Mouse (Mus musculus) layer of hippocampus, postnatal 14 days (tissue): Measurements from ENCODE around the gene Thra. TPM values are rescaled to one million over a fixed set of nuclear protein-coding genes. Genes with fewer than 3 reads are reported as not detected.

Experiments used
- DNase-seq, 2 experiments: peaks; one replicate each; pipeline ENCODE4 v3.0.0; 2021 to 2022; ENCODE audit warnings: low spot score in 2 of 2, mixed read lengths in 1 of 2
- total RNA-seq, 2 experiments: library from RNA; stranded (reverse); gene quantifications; 2 replicates each; pipeline ENCODE4 v1.2.3; 2021

The Thra gene
- total RNA-seq, 2 experiments from 2014 or later: 1,264 to 1,291 TPM

DNA sequence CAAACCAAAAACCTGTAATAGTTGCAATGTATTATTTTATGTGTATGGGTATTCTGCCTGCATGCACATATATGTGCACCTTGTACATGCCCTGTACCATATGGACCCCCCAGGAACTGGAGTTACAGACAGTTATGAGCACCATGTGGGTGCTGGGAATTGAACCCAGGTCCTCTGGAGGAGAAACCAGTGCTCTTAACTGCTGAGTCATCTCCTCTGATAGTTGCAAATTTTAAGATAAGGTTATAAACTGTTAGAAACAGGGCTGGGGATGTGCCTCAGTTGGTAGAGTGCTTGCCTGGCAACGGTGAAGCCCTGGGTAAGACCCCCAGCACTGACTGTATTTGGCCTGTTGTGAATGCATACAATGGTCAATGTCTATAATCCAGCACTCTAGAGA is 51.0 kb downstream of the Thra start:
- no peak for DNase-seq

DNA sequence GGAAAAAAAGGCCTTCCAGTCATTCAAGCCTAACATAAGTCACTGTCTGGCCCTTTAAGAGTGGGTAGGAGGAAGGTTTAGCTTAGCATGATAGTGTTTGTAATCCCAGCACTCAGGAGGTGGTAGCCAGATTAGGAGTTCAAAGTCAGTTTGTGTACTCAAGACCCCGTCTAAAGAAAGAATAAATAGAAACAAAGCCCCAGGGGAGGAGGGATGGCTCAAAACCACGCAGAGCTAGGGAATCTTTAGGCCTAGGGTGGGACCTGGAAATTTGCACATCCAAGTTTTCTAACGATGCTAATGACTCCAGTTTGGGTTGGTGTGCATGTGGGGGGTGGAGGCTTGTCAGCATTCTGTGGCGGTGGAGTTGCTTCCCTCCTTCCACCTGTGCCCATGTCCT is 51.6 kb downstream of the Thra start:
- DNase-seq: no peak

DNA sequence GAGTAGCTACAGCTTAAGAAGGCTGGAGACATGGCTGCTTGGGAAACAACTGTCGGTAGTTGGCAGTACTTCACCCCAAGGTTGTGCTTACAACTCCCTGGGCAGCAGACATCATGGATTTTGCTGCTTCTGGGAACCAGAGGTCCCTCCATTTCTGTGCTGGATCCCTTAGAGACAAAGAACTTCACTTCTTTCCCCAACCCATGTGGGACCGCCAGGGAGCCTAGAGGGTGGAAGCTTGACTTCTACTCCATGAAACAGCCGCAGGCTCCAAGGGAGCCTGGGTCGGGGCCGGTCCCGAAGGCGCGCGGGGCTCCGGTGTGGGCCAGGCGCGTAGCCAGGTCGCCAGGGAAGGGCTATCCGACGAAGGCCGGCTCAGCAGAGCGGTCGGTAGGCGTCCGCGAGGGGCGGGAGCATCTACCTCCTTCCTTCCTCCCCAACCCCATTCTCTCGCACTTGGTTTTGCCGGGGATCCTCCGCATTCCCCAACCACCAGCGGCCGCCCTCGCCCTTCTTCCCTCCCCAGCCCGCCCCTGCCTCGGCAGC is 54.1 kb downstream of the Thra start:
- peak in 1 of 2 experiments; percentile 84 for DNase-seq

- DNase-seq: peak; percentile 88 to 91
Observed at GRCm38 (mm10) chr11:98795015-98795713, 54.7 kb downstream of the Thra start, which contains the start of gene Msl1. Gene Msl1, plus strand, starts transcription at chr11:98795516.

DNA sequence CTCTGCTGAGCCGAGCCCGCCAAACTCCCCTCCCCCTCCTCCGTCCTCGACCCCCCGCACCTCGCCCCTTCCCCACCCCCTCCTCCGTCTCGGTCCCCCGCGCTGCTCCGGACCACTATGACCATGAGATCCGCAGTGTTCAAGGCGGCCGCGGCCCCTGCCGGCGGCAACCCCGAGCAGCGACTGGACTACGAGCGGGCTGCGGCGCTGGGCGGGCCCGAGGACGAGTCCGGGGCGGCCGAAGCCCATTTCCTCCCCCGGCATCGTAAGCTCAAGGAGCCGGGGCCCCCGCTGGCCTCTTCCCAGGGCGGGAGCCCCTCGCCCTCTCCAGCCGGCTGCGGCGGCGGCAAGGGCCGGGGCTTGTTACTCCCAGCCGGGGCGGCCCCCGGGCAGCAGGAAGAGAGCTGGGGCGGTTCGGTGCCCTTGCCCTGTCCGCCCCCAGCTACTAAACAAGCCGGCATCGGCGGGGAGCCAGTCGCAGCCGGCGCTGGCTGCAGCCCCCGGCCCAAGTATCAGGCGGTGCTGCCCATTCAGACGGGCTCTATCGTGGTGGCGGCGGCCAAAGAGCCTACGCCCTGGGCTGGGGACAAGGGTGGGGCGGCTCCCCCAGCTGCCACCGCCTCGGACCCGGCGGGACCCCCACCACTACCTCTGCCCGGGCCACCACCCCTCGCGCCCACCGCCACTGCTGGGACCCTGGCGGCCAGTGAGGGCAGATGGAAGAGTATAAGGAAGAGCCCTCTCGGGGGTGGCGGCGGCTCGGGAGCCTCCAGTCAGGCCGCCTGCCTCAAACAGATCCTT is 55.5 kb downstream of the Thra start:
- DNase-seq: no peak

- DNase-seq: peak; percentile 87 to 88
Observed at GRCm38 (mm10) chr11:98796515-98797216, 56.2 kb downstream of the Thra start.

DNA sequence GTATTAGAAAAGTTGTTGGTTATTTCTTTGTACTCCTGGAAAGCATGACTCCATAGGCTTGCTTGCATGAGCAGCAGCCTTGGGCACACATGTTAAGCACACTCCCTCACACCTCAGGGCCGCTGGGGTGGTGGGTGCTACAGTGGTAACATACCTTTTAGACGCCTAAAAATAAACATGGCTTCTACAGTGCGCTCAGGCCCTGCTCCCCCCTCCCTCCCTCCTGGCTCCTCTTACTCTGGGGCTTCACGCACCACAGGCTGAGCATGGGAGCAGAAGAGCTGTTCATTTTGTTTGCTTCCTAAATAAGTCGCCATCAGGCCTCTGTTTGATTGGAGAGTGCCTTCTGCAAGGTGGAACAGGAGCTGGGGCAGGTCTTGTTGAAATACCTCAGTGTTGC is 56.9 kb downstream of the Thra start:
- DNase-seq: peak in 1 of 2 experiments; percentile 26

GRCm38 (mm10) chr11:98797909-98798308 is 57.5 kb downstream of the Thra start:
- DNase-seq: no peak

GRCm38 (mm10) chr11:98804605-98805004 is 64.2 kb downstream of the Thra start, which contains the start of gene Casc3:
Gene Casc3, plus strand, starts transcription at chr11:98804905.
- no peak for DNase-seq

- DNase-seq: no peak
Observed at GRCm38 (mm10) chr11:98808417-98808816, 68.0 kb downstream of the Thra start.

- DNase-seq: peak; percentile 97 to 99
Observed at GRCm38 (mm10) chr11:98809457-98810290, 69.2 kb downstream of the Thra start.

GRCm38 (mm10) chr11:98810686-98811085 is 70.2 kb downstream of the Thra start:
- no peak for DNase-seq

GRCm38 (mm10) chr11:98816706-98817239 is 76.3 kb downstream of the Thra start:
- DNase-seq: no peak

Other genes starting within 250 kb of the Thra start
- gene Ikzf3, start 194.6 kb upstream of the Thra start, total RNA-seq: under 1 TPM in 1 of 2 experiments, not detected in 1; 0.21 TPM
- gene Zpbp2, start 189.5 kb upstream of the Thra start, total RNA-seq: under 1 TPM in 1 of 2 experiments, not detected in 1; 0.31 TPM
- 10 to 100 TPM; 49.1 to 57.6 TPM for gene Ormdl3, start 153.3 kb upstream of the Thra start, total RNA-seq
- not detected for gene Lrrc3c, start 142.3 kb upstream of the Thra start, total RNA-seq
- 10 to 100 TPM; 10.1 to 13.3 TPM for gene Gm12355, start 115.0 kb upstream of the Thra start, total RNA-seq
- gene Gsdma3, start 114.3 kb upstream of the Thra start, total RNA-seq: not detected
- not detected for gene Gsdma2, start 93.9 kb upstream of the Thra start, total RNA-seq
- not detected for gene Gsdma, start 76.3 kb upstream of the Thra start, total RNA-seq
- 100 to 1,000 TPM; 122 to 126 TPM for gene Psmd3, start 58.1 kb upstream of the Thra start, total RNA-seq
- not detected for gene Csf3, start 39.4 kb upstream of the Thra start, total RNA-seq
- 100 to 1,000 TPM; 109 to 110 TPM for gene Med24, start 11.2 kb upstream of the Thra start, total RNA-seq
- gene Nr1d1, start 34.7 kb downstream of the Thra start, total RNA-seq: 10 to 100 TPM; 53.3 to 65.3 TPM
- gene Msl1, start 54.9 kb downstream of the Thra start, total RNA-seq: 100 to 1,000 TPM; 149 to 161 TPM
- 10 to 100 TPM; 56.7 to 59.7 TPM for gene Casc3, start 64.3 kb downstream of the Thra start, total RNA-seq
- gene Rapgefl1, start 96.1 kb downstream of the Thra start, total RNA-seq: 100 to 1,000 TPM; 159 to 165 TPM
- gene Wipf2, start 123.0 kb downstream of the Thra start, total RNA-seq: 10 to 100 TPM; 35.8 to 43.8 TPM
- under 1 TPM; 0.81 to 0.97 TPM for gene Cdc6, start 167.2 kb downstream of the Thra start, total RNA-seq
- 10 to 100 TPM; 20.2 to 20.3 TPM for gene Rara, start 187.2 kb downstream of the Thra start, total RNA-seq
- gene Gjd3, start 242.4 kb downstream of the Thra start, total RNA-seq: 1 to 10 TPM; 2.2 TPM